Mouse (Mus musculus): Measurements from ENCODE around the gene Ednrb.

Ednrb gene

DNA sequence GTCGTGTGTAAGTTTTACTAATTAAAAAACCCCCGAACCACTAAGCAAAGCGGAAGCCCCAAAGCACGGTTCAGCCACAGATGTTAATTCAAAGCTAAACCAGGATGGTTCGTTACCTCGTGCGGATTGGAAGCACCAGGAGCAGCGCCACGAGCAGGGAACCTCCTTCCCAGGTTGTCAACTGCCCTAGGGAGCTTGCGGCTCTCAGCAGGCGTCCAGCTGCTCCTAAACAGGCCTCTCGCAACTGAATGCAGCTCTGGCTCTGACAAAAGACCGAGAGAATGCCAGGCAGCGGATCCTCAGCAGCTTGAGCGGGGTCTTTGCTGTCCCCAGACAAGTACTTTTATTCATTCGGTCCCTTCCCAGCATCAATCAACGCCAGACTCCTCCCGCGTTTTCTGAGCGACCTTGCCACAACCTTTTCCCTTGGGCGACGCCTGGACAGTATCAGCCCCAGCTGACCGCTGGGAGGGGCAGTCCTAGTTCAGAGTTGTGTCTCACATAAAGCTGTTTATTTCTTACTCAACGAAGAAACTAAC is at the start of gene Ednrb:
Ednrb (minus strand) TSS at position 392 of the 539 bp plus-strand sequence.
- no peak for DNase-seq (ENCODE audit: extremely low read depth, insufficient read length, low spot score)

DNA sequence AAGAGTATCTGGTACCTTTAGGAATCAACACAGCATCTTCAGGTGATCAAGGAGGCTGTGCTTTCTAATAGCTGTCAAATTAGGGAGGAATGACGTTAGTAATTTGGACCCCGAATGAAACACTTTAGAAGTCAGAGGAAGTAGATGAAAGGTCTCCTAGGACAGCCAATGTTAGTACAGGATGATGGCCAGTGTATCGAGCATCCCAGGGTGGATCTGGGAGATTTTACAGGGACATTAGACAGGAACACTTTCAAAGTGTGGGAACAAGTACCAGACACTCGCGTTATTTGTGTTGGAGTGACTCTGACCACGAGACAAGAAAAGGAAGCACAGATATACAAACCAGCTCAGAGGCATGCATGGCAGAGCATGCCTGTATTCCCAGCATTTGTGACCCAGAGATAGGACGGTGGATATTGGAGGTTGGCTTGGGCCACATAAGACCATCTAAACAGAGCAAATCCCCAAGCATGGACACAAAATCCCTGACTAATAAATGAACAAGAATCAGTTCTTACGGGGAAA is 48.3 kb upstream of the Ednrb start:
- no peak for DNase-seq (ENCODE audit: extremely low read depth, insufficient read length, low spot score)

DNA sequence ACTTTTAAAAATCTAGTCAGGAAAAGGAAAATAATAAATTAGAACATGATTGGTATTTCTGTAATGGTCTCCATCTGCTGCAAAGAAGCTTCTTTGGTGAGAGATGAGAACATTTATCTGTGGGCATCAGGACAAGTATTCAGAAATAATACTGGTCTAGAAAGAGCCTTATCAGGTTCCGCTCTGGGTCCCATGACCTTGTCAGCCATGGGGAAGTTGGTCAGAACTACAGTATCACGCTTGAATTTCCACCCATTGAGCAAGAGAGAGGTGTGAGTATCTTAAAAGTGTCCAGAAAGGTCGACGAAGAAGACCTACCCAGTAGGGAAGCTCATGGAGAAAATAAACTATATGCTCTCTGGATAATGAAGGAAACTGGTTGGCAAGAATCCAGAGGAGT is 46.6 kb upstream of the Ednrb start:
- no peak for DNase-seq (ENCODE audit: extremely low read depth, insufficient read length, low spot score)

DNA sequence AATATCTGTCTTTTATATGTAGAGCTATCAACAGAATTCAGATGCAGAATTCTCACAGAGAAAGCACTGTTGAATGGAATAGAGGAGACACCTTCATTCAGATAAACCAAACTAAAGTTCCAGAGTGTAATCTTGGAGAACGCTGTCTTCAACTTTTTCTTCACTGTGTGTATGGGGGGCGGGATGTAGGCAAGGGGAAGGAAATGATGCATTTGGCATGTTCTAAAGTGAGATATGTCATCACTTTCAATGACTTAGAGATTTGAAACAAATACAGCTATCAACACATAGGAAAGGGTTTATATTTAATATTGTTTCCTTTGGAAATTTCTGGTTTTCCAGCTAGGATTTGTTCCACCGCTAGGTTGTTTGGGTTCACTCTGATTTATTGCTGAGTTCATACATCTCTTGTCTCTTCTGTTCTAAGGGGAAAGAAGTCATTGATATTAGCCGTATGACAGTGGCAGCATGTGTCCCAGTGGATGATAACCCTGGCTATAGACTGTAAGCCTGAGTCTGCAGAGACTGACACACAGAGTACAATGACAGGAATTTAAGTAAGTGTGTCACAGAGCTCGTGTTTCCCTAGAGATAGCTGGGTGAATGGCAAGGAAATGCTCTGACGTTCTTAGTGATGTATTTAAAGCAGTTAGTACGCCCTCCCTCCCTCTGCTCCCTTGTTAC is 40.8 kb upstream of the Ednrb start:
- no peak for DNase-seq (ENCODE audit: extremely low read depth, insufficient read length, low spot score)

DNA sequence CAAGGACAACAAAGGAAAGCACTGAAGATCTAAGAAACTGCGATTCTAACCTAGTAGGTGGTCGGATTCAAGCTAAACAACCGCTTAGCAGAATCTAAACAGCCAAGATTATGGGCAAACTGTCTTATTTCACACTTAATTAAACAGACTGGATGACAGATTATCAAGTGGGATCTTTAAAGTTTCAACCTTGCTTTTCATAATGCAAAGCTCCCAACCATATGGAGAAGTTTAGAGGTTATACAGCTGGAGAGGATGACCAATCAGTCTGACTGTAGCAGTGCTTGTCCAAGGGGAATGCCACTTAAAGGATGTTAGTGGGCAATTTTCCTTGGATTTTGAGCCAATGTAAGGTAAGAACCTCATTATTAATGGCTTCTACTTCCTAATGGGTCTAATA is 38.7 kb upstream of the Ednrb start:
- no peak for DNase-seq (ENCODE audit: extremely low read depth, insufficient read length, low spot score)

DNA sequence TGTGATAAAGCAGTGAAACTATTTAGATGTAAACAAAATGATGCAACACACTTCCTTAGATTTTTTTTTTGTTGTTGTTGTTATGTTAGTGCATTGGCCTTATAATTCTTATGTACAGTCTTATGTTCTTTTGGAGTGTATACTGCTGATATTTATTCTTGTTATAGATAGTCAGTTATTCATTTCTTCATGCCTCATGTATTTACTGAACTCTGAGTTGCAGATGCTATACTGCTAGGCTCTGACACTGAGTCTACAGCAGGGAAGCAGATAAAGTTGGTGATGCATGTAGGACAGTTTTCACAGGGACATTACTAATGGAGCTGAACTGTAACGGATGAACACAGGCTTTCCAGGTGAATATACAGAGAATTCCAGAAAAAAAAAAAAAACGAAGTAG is 32.9 kb upstream of the Ednrb start:
- DNase-seq (ENCODE audit: extremely low read depth, insufficient read length, low spot score), result no peak

DNA sequence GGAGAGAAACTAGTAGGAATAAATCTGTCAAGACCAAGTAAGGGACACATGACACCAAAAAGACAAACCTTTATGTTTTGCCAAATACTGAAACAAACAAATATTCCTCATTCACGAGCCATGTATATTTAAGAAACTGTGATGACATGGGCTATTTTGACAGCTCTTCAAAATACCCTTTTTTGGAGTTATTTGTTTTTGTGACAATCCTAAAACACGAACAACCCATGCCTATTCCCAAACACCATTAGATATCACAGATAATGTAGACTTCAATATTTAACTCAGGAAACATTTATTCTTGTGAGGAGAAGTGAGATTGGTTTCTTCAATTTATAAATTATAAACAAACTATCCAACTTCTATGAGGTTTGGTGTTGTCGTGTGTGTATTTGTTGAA is 32.4 kb upstream of the Ednrb start:
- no peak for DNase-seq (ENCODE audit: extremely low read depth, insufficient read length, low spot score)

DNA sequence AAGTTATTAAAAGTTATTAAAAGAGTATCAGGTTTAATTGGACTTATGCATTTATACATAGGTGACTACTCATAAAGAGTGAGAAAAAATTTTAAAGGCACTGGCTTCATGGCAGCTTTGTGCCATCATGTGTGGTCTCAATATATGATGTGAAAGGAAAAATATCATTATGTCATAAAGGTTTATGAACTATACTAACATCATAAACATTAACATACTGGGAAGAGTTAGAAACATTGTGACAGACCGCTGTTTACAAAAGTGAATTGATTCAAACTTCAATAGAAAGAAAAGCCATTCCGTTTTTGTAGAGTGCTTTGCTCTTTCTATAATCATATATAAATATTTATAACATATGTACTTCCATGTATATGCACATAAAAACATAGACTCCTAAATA is 22.4 kb upstream of the Ednrb start:
- no peak for DNase-seq (ENCODE audit: extremely low read depth, insufficient read length, low spot score)

DNA sequence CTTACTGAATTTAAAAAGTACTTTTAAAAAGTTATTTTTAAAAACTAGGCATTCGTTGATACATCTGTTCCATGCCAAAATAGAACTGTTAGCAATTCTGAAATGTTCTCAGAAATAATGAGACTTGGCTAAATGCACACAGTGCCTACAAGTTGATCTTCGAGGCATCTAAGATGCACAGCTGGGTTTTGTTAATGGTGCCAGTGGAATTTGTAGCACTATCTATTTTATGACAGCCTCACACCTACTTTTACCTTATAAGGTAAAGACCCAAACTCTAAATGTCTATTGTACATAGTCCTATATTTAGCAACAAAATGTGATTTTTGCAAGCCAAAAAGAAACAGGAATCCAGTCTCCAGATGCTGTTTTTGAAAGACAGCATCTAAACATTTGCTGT is 21.0 kb upstream of the Ednrb start:
- no peak for DNase-seq (ENCODE audit: extremely low read depth, insufficient read length, low spot score)

DNA sequence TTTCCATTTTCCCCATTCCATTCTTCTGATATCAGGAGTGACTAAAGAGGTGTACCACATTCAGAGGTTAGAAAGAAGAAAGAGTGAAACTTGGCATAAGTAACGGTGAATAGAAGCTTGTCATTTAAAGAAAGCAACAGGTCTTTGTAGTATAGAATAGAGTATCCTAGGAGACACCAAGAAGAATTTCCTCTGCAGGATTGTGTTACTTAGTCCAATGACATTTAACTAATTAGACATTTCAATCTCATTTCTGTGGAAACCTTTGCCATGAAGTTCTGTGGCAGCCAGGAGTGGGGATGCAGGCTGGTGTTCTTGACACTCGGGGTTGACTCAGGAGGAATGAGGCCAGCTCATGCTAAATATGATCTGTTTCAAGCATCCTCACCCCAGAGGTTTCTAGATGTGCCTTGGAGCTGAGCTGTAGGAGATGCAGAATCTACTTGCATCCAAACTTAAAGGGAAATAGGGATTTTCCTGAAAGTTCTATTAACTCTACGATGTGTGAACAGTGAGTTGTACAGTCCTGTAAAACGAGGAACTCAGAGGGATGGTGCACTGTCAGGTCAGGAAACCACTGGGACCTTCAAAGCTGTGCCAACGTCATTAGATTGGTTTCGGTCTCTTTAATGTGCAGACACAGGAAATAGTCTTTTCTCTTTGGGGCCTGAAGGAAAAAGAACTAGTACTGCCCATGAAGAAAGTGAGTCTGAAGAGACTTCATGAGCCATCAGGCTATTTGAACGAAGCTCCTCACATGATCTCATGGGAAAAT is 6.1 kb upstream of the Ednrb start:
- no peak for DNase-seq (ENCODE audit: extremely low read depth, insufficient read length, low spot score)

DNA sequence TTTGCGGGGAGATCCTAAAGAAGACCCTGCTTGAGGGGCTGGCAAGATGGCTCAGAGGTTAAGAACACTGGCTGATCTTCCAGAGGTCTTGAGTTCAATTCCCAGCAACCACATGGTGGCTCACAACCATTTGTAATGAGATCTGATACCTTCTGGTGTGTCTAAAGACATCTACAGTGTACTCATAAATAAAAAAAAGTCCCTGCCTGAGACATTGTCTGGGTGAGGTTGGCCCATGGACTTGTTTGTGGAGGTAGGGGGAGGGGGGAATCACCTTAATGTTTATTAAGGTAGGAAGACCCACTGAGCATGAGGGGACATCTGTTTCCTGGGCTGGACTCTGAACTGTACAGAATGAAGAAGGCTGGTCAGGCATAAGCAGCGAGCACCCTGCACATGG is 1.5 kb upstream of the Ednrb start:
- no peak for DNase-seq (ENCODE audit: extremely low read depth, insufficient read length, low spot score)

DNA sequence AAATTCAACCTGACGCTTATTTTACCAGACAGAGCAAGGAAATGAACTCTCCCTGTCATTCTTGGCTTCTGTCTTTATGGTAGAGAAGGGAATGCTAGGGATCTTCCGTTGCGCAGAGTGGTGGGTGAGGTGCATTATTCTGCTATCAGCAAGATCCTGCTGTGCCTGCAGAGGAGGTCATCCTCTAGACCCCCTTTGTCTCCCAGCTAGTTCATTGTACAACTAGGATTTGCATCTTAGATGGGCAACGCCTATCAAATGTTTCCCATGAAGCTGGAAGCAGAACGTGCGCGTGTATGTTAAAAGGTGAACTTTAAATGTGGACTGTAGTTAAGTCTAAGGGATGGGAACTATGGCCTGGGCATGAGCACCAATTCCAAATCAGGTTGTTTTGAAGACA is 742 bp upstream of the Ednrb start:
- no peak for DNase-seq (ENCODE audit: extremely low read depth, insufficient read length, low spot score)

DNA sequence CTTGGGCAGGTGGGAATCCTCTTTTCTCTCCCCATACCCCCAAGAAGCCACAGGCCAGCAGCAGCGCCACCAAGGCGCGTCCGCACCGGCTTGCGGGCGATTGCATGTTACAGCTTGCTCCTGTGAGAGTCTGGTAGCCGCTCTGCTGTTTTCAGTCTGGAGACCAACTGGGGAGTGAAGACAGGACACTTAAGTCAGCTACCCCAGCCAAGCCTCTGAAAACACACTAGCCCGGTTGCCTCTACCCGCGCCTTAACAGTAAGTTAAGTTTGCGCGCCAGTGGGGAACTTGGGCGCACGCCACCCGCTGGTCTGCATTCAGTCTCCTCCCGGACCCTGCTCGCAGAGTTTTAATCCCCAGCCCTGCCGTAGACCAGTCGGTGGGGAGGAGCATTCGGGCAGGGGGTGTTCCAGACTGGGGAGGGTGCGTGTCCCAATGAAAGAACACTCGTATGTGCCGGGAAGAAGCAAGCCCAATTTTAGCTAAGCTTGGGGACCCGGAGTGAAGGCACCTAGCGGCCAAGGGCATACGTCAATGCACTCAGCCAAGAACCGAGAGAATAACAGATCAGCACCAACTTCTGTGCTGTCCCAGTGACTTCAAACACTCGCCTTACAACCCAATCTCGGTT is 716 bp downstream of the Ednrb start:
- DNase-seq (ENCODE audit: extremely low read depth, insufficient read length, low spot score), result no peak

DNA sequence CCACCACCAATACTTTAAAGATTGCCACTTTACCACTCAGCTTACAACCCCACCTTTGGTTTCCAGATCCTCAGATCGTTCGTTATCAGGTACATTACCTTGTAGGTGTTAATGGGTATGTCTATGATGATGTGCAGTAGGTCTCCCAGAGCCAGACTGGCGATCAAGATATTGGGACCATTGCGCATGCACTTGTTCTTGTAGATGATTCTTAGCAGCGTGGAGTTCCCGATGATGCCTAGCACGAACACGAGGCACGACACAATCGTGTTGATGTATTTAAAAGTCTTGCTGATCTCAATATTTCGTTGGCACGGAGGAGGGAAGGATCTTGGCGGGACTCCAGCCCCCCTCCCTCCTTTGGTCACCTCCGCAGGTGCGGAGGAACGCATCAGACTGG is 1.3 kb downstream of the Ednrb start:
- no peak for DNase-seq (ENCODE audit: extremely low read depth, insufficient read length, low spot score)

DNA sequence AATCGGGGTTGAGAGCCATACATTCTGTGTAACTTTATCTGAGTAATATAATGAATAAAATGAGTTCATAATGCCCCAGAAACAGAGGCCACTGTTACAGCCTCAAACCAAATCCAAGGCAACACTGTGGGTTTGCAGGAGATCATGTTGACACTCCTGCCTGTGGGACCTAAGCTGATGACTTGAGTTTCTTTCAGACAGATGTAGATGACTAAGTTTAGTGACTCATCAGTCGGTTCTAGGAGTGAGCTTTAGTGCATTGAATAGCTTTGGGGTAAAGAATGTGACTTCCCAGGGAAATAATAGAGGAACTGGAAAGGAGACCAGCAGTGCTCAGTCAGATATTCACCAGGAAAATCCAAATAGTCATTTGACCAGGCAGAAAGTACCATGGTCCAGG is 3.8 kb downstream of the Ednrb start:
- no peak for DNase-seq (ENCODE audit: extremely low read depth, insufficient read length, low spot score)

DNA sequence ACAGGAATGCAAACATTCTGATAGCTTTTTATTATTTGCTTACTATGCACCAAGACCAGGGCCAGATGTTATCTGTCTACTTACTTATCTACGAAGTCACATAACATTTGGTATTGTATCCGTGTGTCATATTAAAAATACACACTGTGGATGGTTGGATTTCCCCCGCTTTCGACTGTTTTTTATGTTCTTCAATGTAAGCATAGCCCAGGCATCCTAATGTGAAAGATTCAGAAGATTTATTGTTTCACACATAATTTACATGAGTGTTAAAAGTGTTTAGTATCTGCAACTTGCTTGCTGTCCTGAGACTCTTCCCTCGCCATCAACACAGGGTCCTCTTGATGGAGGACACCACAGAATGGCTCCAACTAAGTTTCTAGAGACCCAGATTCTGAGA is 5.3 kb downstream of the Ednrb start:
- no peak for DNase-seq (ENCODE audit: extremely low read depth, insufficient read length, low spot score)

DNA sequence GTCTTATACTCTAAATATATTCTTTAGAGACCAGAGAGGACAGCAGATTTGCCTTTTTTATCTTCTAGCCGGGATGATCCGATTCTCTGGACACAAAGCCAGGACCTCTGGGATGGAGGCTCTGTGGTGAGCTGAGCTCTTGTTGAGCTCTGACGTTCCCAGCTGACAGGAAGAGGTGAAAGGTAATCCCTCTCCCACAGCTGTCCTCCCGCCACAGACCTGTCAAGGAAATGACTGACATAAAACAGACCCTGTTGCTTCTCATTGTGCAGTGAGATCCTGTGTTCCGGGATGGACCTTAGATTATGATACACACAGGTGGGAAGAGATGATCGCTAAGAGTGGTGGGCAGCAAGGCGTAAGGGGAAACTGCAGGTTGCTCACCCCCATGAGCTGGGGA is 9.6 kb downstream of the Ednrb start:
- DNase-seq (ENCODE audit: extremely low read depth, insufficient read length, low spot score), result no peak

DNA sequence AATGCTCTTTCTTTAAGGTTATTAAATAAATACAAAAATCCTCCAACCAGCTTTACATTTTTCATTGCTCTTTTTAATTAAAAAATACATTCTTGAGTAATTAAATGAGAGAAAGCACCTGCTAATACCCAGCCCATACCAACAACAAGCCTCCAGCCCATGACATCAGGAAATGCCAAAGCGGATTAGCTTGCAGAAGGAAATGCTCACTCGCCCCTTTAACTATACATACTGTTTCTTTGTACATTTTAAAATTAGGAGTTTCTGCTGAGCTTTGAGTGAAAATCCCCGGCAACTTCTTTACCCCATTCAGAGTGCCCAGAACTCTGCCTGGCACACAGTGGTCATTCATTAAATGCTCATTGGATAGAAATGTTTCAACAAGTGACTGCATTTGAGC is 10.1 kb downstream of the Ednrb start:
- DNase-seq (ENCODE audit: extremely low read depth, insufficient read length, low spot score), result no peak

DNA sequence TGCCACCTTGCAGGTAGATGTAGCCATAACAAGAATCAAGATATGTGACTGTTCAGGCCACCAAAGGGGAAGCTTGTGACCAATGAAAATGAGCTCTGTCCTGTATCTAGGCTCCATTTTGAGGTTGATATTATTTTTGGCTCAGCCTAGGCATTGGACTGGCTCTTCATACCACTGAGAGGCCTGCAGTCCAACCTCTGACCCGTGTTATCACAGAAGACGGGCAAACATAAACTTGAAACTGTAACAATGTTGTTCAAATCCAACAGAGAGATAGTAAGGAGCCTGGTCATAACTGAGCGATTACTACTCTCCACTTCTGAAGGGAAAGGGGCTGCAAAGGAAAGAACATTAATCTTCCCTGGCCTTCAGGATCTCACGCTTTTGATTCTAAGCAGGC is 11.7 kb downstream of the Ednrb start:
- DNase-seq (ENCODE audit: extremely low read depth, insufficient read length, low spot score), result no peak

DNA sequence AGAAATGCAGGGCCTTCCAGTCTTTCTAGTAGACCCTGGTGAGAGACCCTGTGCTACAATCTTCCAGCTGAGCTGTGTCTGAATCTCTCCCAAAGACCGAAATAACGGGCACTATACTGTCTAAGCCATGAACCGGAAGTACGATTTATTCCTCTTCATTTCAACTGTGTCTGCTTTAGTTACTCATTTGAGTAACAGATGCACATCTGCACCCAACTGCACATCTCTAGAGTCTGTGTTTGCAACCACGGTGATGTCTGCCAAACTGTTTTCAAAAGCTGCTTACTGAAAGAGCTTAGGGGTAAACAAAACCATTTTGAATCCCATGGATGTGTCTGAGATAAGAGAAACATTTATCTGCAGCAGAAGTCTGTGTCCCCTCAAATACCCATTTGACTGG is 13.2 kb downstream of the Ednrb start:
- DNase-seq (ENCODE audit: extremely low read depth, insufficient read length, low spot score), result no peak

DNA sequence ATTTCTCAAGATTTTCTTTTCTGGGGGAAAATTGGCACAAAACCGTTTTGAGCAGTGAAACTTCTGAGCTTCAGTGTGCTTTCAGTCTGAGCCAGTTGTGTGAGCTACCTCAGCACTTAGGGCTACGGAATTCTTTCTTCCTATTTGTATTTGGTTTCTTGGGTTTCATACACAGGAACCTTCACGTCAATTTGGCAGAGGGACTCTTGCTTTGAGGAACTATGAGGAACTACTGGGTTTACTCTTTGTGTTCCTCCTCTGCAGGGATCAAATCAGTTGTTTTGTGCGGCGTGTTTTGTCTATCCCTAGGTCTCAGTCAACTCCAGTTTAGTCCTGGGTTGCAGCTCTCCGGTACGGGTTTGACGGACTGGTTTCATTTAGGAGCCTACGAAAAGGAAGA is 17.9 kb downstream of the Ednrb start:
- no peak for DNase-seq (ENCODE audit: extremely low read depth, insufficient read length, low spot score)

DNA sequence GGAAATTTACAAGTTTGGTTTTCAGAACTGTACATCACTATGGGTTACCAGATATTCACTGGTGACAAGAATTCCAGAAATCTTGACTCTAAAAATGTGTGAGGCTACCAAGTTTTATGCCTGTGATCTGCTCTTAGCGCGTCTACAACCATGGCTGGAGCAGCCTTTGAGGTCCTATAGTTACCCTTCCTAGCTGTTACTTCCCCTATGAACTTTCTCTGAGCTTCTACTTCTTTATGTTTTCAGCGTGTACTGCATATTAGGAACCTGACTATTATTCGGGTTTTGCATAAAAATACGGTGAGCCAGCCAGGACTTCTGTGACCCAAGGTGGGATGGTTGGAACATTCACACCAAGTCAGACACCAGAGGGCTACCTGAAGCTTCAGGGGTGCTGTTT is 18.3 kb downstream of the Ednrb start:
- no peak for DNase-seq (ENCODE audit: extremely low read depth, insufficient read length, low spot score)

Data from 3134 (cell line).